29 mouse cellular contexts compared by ENCODE assay signal in the genomic region with DNA sequence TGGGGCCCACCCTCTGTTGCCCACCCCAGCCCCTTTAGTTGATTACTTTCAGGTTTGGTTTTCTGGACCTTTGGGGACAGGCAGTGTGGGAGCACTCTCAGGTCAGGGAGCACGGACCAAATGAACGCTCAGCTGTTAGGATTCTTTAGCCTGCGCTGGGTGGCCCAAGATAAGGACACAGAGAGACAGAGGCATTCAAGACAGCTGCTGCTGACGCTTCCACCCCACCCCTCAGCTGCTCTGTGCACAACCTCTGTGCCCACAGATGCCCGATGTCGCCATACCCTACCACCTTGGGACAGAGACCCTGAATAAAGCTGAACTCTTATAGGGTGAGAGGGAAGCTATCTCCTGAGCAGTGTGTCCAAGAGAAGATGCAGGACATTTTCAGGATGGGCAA. TPM values are rescaled to one million over a fixed set of nuclear protein-coding genes. Genes with fewer than 3 reads are reported as not detected.
"Had no signal": no experiment of that assay in that cellular context is flagged by ENCODE, and none has a peak within 500 bp of the region (broad histone marks: within the 10 kb centered on the region; RNA-seq: fewer than 3 reads in every experiment).

No protein-coding gene starts in this region.

- H3K36me3 ChIP-seq: limb, embryonic 15.5 days; midbrain, embryonic 15.5 days; stomach, embryonic 15.5 days had no signal

- DNase-seq: kidney, adult 9 months; kidney, postnatal 14 days; kidney, postnatal 4 days; layer of hippocampus, adult 9-11 months; left cerebral cortex, postnatal 4 days; lung, adult 18-20 months; lung, postnatal 10 days; lung, postnatal 36 days; retina, postnatal 1 day; right cerebral cortex, postnatal 25 days; spleen, adult 18-20 months; thymus, adult 18-20 months; thymus, postnatal 14 days; thymus, postnatal 4 days had no signal

- ATAC-seq: liver, embryonic 12.5 days; midbrain, embryonic 15.5 days had no signal

- H3K4me2 ChIP-seq: limb, embryonic 12.5 days; limb, embryonic 15.5 days; liver, embryonic 12.5 days; liver, embryonic 15.5 days; lung, embryonic 15.5 days; midbrain, embryonic 12.5 days; midbrain, embryonic 15.5 days; neural tube, embryonic 13.5 days; stomach, embryonic 15.5 days had no signal

- H3K9ac ChIP-seq: limb, embryonic 12.5 days; limb, embryonic 15.5 days; liver, embryonic 12.5 days; liver, embryonic 15.5 days; lung, embryonic 15.5 days; midbrain, embryonic 12.5 days; midbrain, embryonic 15.5 days; neural tube, embryonic 13.5 days; stomach, embryonic 15.5 days had no signal

- H3K4me3 ChIP-seq: left cerebral cortex, adult 2 months; limb, embryonic 12.5 days; limb, embryonic 15.5 days; liver, embryonic 12.5 days; liver, embryonic 15.5 days; lung, embryonic 15.5 days; midbrain, embryonic 12.5 days; midbrain, embryonic 15.5 days; neural tube, embryonic 13.5 days; stomach, embryonic 15.5 days had no signal

- H3K9me3 ChIP-seq: limb, embryonic 12.5 days; limb, embryonic 15.5 days; liver, embryonic 12.5 days; liver, embryonic 15.5 days; lung, embryonic 15.5 days; midbrain, embryonic 12.5 days; midbrain, embryonic 15.5 days; neural tube, embryonic 13.5 days; stomach, embryonic 15.5 days had no signal

- H3K27ac ChIP-seq: left cerebral cortex, adult 2 months; limb, embryonic 12.5 days; limb, embryonic 15.5 days; liver, embryonic 12.5 days; liver, embryonic 15.5 days; lung, embryonic 15.5 days; midbrain, embryonic 12.5 days; midbrain, embryonic 15.5 days; neural tube, embryonic 13.5 days; stomach, embryonic 15.5 days had no signal

- H3K4me1 ChIP-seq: lung, embryonic 15.5 days had no signal

- H3K27me3 ChIP-seq: limb, embryonic 12.5 days; limb, embryonic 15.5 days; liver, embryonic 12.5 days; liver, embryonic 15.5 days; lung, embryonic 15.5 days; midbrain, embryonic 12.5 days; midbrain, embryonic 15.5 days; neural tube, embryonic 13.5 days; stomach, embryonic 15.5 days had no signal

RNA-seq across cellular contexts. Expression of a gene that starts 22.5 kb away (rescaled TPM):
- total RNA-seq: layer of hippocampus, adult 18-20 months; layer of hippocampus, postnatal 25 days; left cerebral cortex, adult 2 months; left cerebral cortex, postnatal 10 days; left cerebral cortex, postnatal 4 days; neutrophil, adult 5-6 weeks had no signal
- polyA plus RNA-seq: testis, adult 2 months had no signal
